Mouse (Mus musculus) colon, adult 2 months (tissue): ENCODE data around the gene Olfr547. TPM values are rescaled to one million over a fixed set of nuclear protein-coding genes. Genes with fewer than 3 reads are reported as not detected.

Experiments used
- polyA plus RNA-seq: library from polyadenylated mRNA; depleted of rRNA; stranded (reverse); fragments of >200 nt; gene quantifications from 2 replicates; pipeline ENCODE4 v1.2.3, GENCODE M21; 2012; rRNA removed

The Olfr547 gene
- not detected in 2 replicates for polyA plus RNA-seq

GRCm38 (mm10) chr7:102534449-102534848, at the start of gene Olfr547:
Gene Olfr547 (plus strand): TSS chr7:102534749.

GRCm38 (mm10) chr7:102488161-102488560, 46.4 kb upstream of the Olfr547 start, which contains the start of gene Olfr544:
Gene Olfr544 (minus strand): TSS chr7:102488313.

GRCm38 (mm10) chr7:102499473-102499872, 35.1 kb upstream of the Olfr547 start, which contains the start of gene Olfr545:
Gene Olfr545 (minus strand): TSS chr7:102499573.

GRCm38 (mm10) chr7:102540596-102540995, 6.0 kb downstream of the Olfr547 start, which contains the start of gene Olfr548-ps1:
Gene Olfr548-ps1 (plus strand): TSS chr7:102540896.

GRCm38 (mm10) chr7:102549570-102549969, 15.0 kb downstream of the Olfr547 start, which contains the start of gene Olfr549:
Gene Olfr549 (plus strand): TSS chr7:102549870.

GRCm38 (mm10) chr7:102564999-102565997, 30.7 kb downstream of the Olfr547 start, which contains the start of gene Trim21:
Gene Trim21 (minus strand): TSS chr7:102565486.

GRCm38 (mm10) chr7:102571142-102571541, 36.6 kb downstream of the Olfr547 start, which contains the start of gene Olfr550:
Gene Olfr550 (plus strand): TSS chr7:102571442.

Other genes starting within 250 kb of the Olfr547 start
- gene Rrm1, start 93.1 kb upstream of the Olfr547 start, polyA plus RNA-seq = 6.2 and 7.1 TPM in 2 replicates
- not detected in 2 replicates for gene Olfr543, start 53.1 kb upstream of the Olfr547 start, polyA plus RNA-seq
- gene Olfr544, start 46.4 kb upstream of the Olfr547 start, polyA plus RNA-seq = not detected in 2 replicates
- not detected in 2 replicates for gene Olfr545, start 35.2 kb upstream of the Olfr547 start, polyA plus RNA-seq
- gene Olfr548-ps1, start 6.1 kb downstream of the Olfr547 start, polyA plus RNA-seq = not detected in 2 replicates
- not detected in 2 replicates for gene Olfr549, start 15.1 kb downstream of the Olfr547 start, polyA plus RNA-seq
- gene Trim21, start 30.7 kb downstream of the Olfr547 start, polyA plus RNA-seq = 3.3 and 3.5 TPM in 2 replicates
- 0.32 TPM in 1 of 2 replicates, not detected in the other for gene Olfr550, start 36.7 kb downstream of the Olfr547 start, polyA plus RNA-seq
- gene Olfr551, start 57.1 kb downstream of the Olfr547 start, polyA plus RNA-seq = not detected in 2 replicates
- not detected in 2 replicates for gene Olfr552, start 63.0 kb downstream of the Olfr547 start, polyA plus RNA-seq
- gene Olfr553, start 83.5 kb downstream of the Olfr547 start, polyA plus RNA-seq = not detected in 2 replicates
- gene Olfr554, start 103.7 kb downstream of the Olfr547 start, polyA plus RNA-seq = not detected in 2 replicates
- not detected in 2 replicates for gene Olfr555, start 124.1 kb downstream of the Olfr547 start, polyA plus RNA-seq
- not detected in 2 replicates for gene Olfr556, start 130.2 kb downstream of the Olfr547 start, polyA plus RNA-seq
- 10.8 and 13.9 TPM in 2 replicates for gene Trim68, start 152.6 kb downstream of the Olfr547 start, polyA plus RNA-seq
- not detected in 2 replicates for gene Olfr557, start 161.2 kb downstream of the Olfr547 start, polyA plus RNA-seq
- gene Olfr558, start 167.5 kb downstream of the Olfr547 start, polyA plus RNA-seq = 0.90 and 1.6 TPM in 2 replicates
- 0.12 and 0.20 TPM in 2 replicates for gene Olfr33, start 184.3 kb downstream of the Olfr547 start, polyA plus RNA-seq
- gene Olfr559, start 192.7 kb downstream of the Olfr547 start, polyA plus RNA-seq = not detected in 2 replicates
- 0.14 and 0.16 TPM in 2 replicates for gene Olfr560, start 224.6 kb downstream of the Olfr547 start, polyA plus RNA-seq
- 7.7 and 9.7 TPM in 2 replicates for gene Olfr78, start 224.7 kb downstream of the Olfr547 start, polyA plus RNA-seq
- gene Olfr561, start 236.5 kb downstream of the Olfr547 start, polyA plus RNA-seq = not detected in 2 replicates